Mouse (Mus musculus) G1E (cell line): Measurements from ENCODE around the gene Pknox2. TPM values are rescaled to one million over a fixed set of nuclear protein-coding genes. Genes with fewer than 3 reads are reported as not detected.

Source experiments
- ATAC-seq: 2 replicates; pipeline ENCODE4 v1.8.0; 2016; ENCODE audit warnings: mild to moderate bottlenecking; ENCODE audit not compliant: insufficient number of reproducible peaks, poor library complexity, low FRiP score, severe bottlenecking; ENCODE audit errors: extremely low read depth
- DNase-seq: peaks from one replicate; pipeline ENCODE4 v3.0.0; 2012; ENCODE audit warnings: low spot score
- H3K27me3 ChIP-seq: 2 replicates; pipeline ENCODE4 v1.6.1; 2012; ENCODE audit warnings: mild to moderate bottlenecking, low read length, inconsistent platforms; ENCODE audit not compliant: insufficient read depth
- H3K36me3 ChIP-seq: replicated peaks from 2 replicates; pipeline ENCODE3; 2012; ENCODE audit warnings: mild to moderate bottlenecking, inconsistent platforms
- H3K4me1 ChIP-seq: 2 replicates; pipeline ENCODE4 v1.6.1; 2012; ENCODE audit warnings: low read depth, low read length, inconsistent platforms, mixed read lengths; ENCODE audit not compliant: insufficient read depth
- H3K4me3 ChIP-seq: 2 replicates; pipeline ENCODE4 v1.5.1; 2012; ENCODE audit warnings: low read depth, mild to moderate bottlenecking, inconsistent platforms, low read length, moderate library complexity, mixed read lengths
- H3K9me3 ChIP-seq: replicated peaks from 2 replicates; pipeline ENCODE4 v1.6.1; 2012; ENCODE audit warnings: inconsistent platforms
- CTCF ChIP-seq: IDR thresholded peaks from 2 replicates; pipeline ENCODE4 v1.5.1; 2012; ENCODE audit warnings: low read depth, low read length, inconsistent platforms, mixed read lengths
- GATA1 ChIP-seq: IDR thresholded peaks from 2 replicates; pipeline ENCODE4 v1.6.1; 2012; ENCODE audit warnings: borderline replicate concordance, low read length, inconsistent platforms, mixed read lengths
- GATA2 ChIP-seq: IDR thresholded peaks from 2 replicates; pipeline ENCODE4 v1.6.1; 2012; ENCODE audit warnings: low read depth, low read length, inconsistent platforms, borderline replicate concordance
- POLR2AphosphoS5 ChIP-seq: IDR thresholded peaks from 2 replicates; pipeline ENCODE4 v1.6.1; 2012; ENCODE audit warnings: low read depth, low read length, inconsistent platforms; ENCODE audit not compliant: insufficient replicate concordance
- TAL1 ChIP-seq: conservative IDR thresholded peaks from 2 replicates; pipeline ENCODE4 v1.6.1; 2012; ENCODE audit warnings: low read depth, low read length, inconsistent platforms, mixed read lengths
- polyA plus RNA-seq: library from polyadenylated mRNA; stranded (reverse); fragments of >175 nt; gene quantifications from 2 replicates; pipeline ENCODE4 v1.2.3, GENCODE M21; 2012
- total RNA-seq, 2 experiments: library from RNA; stranded (forward) in 1 of 2; stranded (reverse) in 1 of 2; fragments of 200-1000 nt in 1 of 2; fragments of >200 nt in 1 of 2; fragmentation: Nextera tagmentation in 1 of 2; gene quantifications; 2 replicates each; pipeline ENCODE4 v1.2.3; 2014 to 2017

The Pknox2 gene
- total and polyA plus RNA-seq, 3 experiments: 0.27 to 1.4 TPM; not detected in 1

DNA sequence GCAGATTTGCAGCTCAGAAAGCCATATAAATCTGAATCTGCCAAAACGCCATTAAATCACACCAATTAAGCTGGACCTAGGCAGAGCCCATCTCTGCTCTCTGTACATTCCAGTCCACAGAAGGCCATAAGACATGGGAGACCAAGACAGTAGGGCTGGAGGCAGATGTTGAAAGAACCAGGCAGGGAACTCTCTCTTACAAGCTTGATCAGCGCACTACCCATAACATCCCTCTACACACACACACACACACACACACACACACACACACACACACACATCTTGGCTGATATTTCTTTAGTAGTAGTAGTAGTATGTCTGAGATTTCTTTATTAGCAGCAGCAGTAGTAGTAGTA is 70.2 kb downstream of the Pknox2 start:
- H3K9me3 ChIP-seq: no peaks in the 10 kb centered on the region
- DNase-seq: no peak
- no peak overlapping the region for H3K4me3 ChIP-seq
- H3K4me1 ChIP-seq: no peaks in the 10 kb centered on the region
- H3K36me3 ChIP-seq: no peaks in the 10 kb centered on the region
- H3K27me3 ChIP-seq: no peaks in the 10 kb centered on the region
- TF ChIP-seq TAL1 (no peak), CTCF (no peak), POLR2AphosphoS5 (no peak), GATA1 (no peak), GATA2 (no peak)
- no peak for ATAC-seq

DNA sequence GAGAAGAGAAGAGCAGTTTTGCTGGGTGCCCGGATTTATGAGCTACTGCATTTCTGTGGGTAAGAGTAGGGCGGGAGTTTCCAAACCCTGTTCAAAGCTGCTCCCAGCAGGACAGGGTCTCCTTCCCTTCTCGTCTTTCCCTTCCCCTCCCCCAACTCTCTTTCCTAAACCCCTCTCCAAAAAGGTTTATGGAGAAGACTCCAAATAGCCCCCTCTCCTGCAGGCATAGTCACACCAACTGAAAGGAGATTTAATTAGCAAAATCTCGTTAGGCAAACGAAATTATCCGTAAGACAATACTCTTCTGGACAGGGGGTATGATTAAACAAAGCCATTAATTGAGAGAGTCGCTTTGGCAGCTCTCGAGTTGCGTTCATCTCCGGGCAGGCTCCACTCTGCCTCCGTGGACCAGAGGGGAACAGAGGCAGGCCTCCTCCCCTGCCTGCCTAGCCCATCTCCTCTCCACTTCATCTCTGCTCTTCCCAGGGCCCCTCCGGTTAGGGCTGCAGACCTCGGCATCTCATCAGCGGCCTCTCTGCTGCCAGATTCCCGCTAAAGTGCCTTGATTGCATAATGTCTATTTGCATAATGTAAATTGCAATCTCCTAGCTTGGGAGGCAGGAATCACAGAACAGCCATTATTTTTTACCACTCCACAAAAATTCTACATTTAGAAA is 70.7 kb downstream of the Pknox2 start:
- ATAC-seq (no peak), DNase-seq (no peak)
- H3K9me3 ChIP-seq: no peaks in the 10 kb centered on the region
- H3K4me3 ChIP-seq: no peak overlapping the region
- H3K36me3 ChIP-seq: no peaks in the 10 kb centered on the region
- no peak for TF ChIP-seq CTCF
- no peak for TF ChIP-seq GATA1
- TF ChIP-seq POLR2AphosphoS5: no peak
- no peak for TF ChIP-seq TAL1
- no peak for TF ChIP-seq GATA2
- no peaks in the 10 kb centered on the region for H3K27me3 ChIP-seq
- no peaks in the 10 kb centered on the region for H3K4me1 ChIP-seq

DNA sequence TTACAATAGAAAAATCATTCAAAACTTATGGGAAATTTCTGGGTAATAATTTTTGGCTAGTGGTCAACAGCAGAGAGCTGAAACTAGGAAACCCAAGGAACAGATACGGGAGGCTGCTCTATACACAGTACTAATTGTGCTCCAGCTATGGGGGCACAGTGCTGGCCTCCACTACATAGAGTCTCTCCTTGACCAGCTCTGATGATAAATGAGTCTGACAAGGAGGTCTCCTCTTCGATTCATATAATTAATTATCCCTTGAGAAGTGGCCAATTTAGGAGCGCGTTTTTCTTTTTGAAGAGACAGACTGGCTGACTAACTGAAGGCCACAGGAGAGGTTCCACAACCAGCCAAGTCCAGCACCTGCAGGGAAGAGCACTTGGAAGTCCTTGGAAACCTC is 71.3 kb downstream of the Pknox2 start:
- Histone ChIP-seq H3K4me3 (no peak overlapping the region), H3K4me1 (no peaks in the 10 kb centered on the region), H3K27me3 (no peaks in the 10 kb centered on the region), H3K9me3 (no peaks in the 10 kb centered on the region), H3K36me3 (no peaks in the 10 kb centered on the region)
- TF ChIP-seq GATA2 (no peak), GATA1 (no peak), CTCF (no peak), TAL1 (no peak), POLR2AphosphoS5 (no peak)
- DNase-seq (no peak), ATAC-seq (no peak)

DNA sequence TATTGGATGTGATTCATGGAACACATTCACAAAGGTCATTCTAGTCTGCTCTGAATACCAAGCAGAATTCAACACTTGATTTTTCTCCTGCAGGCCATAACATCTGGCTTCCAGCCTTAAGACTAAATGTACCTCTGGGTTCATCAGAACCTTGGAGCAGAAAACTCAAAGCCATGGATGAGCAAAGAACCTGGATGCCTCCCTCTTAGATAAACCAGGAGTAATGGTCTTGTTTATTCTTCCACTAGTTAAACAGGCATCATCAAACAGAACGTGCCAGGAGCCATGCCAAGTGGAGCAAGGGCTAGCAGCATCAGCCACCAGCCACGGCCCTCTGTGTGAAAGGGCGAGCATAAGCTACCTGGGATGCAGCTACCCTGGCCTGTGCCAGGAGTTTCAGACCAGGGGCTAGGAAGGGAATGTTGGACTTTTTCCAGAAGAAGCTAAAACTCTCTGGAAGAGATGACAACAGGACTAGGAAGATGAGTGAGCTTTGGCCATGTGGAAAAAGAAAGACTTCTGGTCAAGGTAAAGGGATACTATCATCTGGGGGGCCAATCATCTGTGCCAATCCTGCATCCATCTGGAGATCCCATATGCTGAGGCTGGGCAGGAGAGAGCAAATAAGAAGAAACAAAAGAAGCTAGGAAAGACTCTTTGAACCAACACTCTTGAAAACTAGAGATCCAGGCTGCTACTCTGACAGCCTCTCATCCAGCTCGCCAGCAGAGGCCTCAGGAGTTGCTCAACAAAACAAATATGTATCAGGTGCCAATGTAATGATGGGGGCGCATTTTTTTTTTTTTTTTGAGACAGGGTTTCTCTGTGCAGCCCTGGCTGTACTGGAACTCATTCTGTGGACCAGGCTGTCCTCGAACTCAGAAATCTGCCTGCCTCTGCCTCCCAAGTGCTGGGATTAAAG is 77.6 kb downstream of the Pknox2 start:
- Histone ChIP-seq H3K36me3 (no peaks in the 10 kb centered on the region), H3K4me1 (no peaks in the 10 kb centered on the region), H3K9me3 (no peaks in the 10 kb centered on the region), H3K27me3 (no peaks in the 10 kb centered on the region), H3K4me3 (no peak overlapping the region)
- TF ChIP-seq POLR2AphosphoS5: no peak
- TF ChIP-seq GATA1: no peak
- TF ChIP-seq CTCF: no peak
- no peak for TF ChIP-seq TAL1
- no peak for TF ChIP-seq GATA2
- no peak for ATAC-seq
- DNase-seq: no peak

DNA sequence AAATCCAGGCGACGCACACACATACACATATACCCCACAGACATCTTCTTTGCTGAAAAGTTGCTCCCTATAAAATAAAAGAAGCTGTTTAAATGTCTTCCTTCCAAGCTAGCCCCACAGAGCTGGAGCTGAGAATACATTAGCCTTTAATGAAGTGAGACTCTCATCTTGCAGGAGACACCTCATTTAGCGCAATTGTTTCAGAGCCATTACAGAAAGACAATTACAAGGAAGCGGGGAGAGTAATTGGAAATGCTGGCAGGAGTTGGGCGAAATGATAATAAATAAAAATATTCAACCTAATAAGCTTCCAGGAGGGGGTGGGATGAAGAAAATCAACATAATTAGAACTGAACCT is 79.8 kb downstream of the Pknox2 start:
- DNase-seq: no peak
- H3K4me1 ChIP-seq: no peaks in the 10 kb centered on the region
- TF ChIP-seq CTCF (no peak), GATA1 (no peak), POLR2AphosphoS5 (no peak), GATA2 (no peak), TAL1 (no peak)

DNA sequence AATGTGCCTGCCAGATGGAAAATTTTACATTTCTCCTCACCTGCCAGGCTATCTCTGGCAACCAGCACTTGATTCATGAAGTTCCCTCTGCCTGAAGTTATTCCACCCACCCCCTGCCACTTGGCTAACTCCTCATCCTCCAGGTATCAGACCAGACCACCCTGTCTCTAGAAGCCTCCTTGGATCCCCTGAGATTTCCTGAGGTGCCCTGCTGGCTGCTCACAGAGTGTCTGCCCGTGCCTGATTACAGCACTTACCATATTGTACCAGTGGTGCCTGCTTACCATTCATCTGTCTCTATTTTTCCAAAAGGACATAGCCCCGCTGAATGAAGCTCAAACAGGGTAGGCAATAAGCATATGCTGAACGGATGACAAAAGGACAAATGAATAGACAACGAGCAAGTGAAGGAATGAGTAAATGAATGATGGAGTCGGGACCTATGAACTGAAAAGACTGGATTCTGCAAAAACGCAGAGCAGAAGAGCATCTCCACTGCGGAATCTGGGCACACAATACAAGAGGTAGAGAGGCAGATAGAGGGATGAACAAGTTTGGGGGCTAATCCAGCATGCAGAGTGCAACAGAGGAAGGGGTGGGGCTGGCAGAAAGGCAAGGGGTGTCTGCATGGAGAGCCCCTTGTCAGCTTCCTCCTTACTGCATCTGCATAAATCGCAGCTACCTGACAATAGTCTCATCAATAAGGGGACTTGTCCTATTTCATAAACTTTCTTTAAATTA is 80.3 kb downstream of the Pknox2 start:
- DNase-seq: no peak
- H3K4me3 ChIP-seq: no peak overlapping the region
- no peak for TF ChIP-seq GATA2
- no peak for TF ChIP-seq GATA1
- TF ChIP-seq TAL1: no peak
- TF ChIP-seq CTCF: no peak
- TF ChIP-seq POLR2AphosphoS5: no peak
- no peaks in the 10 kb centered on the region for H3K36me3 ChIP-seq
- no peaks in the 10 kb centered on the region for H3K4me1 ChIP-seq
- H3K9me3 ChIP-seq: no peaks in the 10 kb centered on the region
- ATAC-seq: no peak
- no peaks in the 10 kb centered on the region for H3K27me3 ChIP-seq

More for the DNA sequence above, 79.8 kb downstream of the Pknox2 start:
- Histone ChIP-seq H3K4me3 (no peak overlapping the region), H3K27me3 (no peaks in the 10 kb centered on the region), H3K9me3 (no peaks in the 10 kb centered on the region), H3K36me3 (no peaks in the 10 kb centered on the region)
- ATAC-seq: no peak
